Mouse (Mus musculus) lung, postnatal 0 days (tissue): ENCODE results near the gene Olfr672.

ENCODE experiments used
- CTCF ChIP-seq: IDR thresholded peaks from 2 replicates; pipeline ENCODE4 v1.5.1; 2016; ENCODE audit warnings: antibody characterized with exemption, mild to moderate bottlenecking
- EP300 ChIP-seq: IDR thresholded peaks from 2 replicates; pipeline ENCODE4 v1.6.1; 2016; ENCODE audit warnings: antibody characterized with exemption, mild to moderate bottlenecking, control low read depth

DNA sequence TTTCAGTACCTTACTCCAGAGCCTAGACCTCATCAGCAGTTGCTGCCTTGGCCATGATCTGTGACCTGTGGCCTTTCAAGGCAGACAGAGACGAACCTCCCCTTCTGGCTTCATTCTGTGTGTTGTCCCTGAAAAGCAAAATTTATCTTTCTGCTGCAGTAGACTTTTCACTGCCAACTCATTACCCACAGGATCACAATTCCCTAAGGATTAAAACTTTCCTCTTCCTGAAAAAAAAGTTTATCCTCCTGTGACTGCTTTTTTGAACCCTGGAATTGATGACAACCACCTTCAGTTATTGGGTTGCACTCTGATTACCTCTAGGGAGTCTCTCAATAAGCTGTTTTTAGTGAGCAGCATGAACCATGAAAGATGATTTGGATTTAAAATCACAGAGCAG is 39.3 kb downstream of the Olfr672 start, which contains the start of gene Olfr670:
- TF ChIP-seq EP300 (no peak), CTCF (no peak)
